Mouse (Mus musculus): ENCODE results near the gene Ms4a15.

The Ms4a15 gene

GRCm38 (mm10) chr19:10993150-10993549 lies at the start of gene Ms4a15:
TSS of gene Ms4a15 (minus strand) at chr19:10993250.
- DNase-seq: no peak

GRCm38 (mm10) chr19:11037570-11037969 lies 44.5 kb upstream of the Ms4a15 start:
- DNase-seq: no peak

- DNase-seq: no peak
Observed at GRCm38 (mm10) chr19:11022382-11022781, 29.3 kb upstream of the Ms4a15 start.

GRCm38 (mm10) chr19:11017891-11018290 lies 24.8 kb upstream of the Ms4a15 start, which contains the start of gene Ms4a18:
TSS of gene Ms4a18 (minus strand) at chr19:11018031.
- no peak for DNase-seq

- no peak for DNase-seq
Observed at GRCm38 (mm10) chr19:11017251-11017650, 24.2 kb upstream of the Ms4a15 start.

- no peak for DNase-seq
Observed at GRCm38 (mm10) chr19:11015998-11016397, 22.9 kb upstream of the Ms4a15 start.

GRCm38 (mm10) chr19:11015468-11015867 lies 22.4 kb upstream of the Ms4a15 start:
- no peak for DNase-seq

GRCm38 (mm10) chr19:10991911-10992310 lies 1.1 kb downstream of the Ms4a15 start:
- no peak for DNase-seq

- DNase-seq: no peak
Observed at GRCm38 (mm10) chr19:10990751-10991150, 2.3 kb downstream of the Ms4a15 start.

GRCm38 (mm10) chr19:10988563-10988962 lies 4.5 kb downstream of the Ms4a15 start:
- no peak for DNase-seq

- no peak for DNase-seq
Observed at GRCm38 (mm10) chr19:10985889-10986288, 7.2 kb downstream of the Ms4a15 start.

- DNase-seq: no peak
Observed at GRCm38 (mm10) chr19:10984551-10984950, 8.5 kb downstream of the Ms4a15 start.

- DNase-seq: peak; percentile 25
Observed at GRCm38 (mm10) chr19:10983146-10983545, 9.9 kb downstream of the Ms4a15 start.

GRCm38 (mm10) chr19:10980210-10980609 lies 12.8 kb downstream of the Ms4a15 start:
- DNase-seq: peak; percentile 29

- peak; percentile 69 for DNase-seq
Observed at GRCm38 (mm10) chr19:10979184-10980168, 13.6 kb downstream of the Ms4a15 start.

- DNase-seq: no peak
Observed at GRCm38 (mm10) chr19:10976318-10976717, 16.7 kb downstream of the Ms4a15 start.

- DNase-seq: no peak
Observed at GRCm38 (mm10) chr19:10975187-10975586, 17.9 kb downstream of the Ms4a15 start.

GRCm38 (mm10) chr19:10974238-10974865 lies 18.7 kb downstream of the Ms4a15 start, which contains the start of gene Ms4a10:
TSS of gene Ms4a10 (minus strand) at chr19:10974670.
- DNase-seq: no peak

GRCm38 (mm10) chr19:10973187-10973586 lies 19.9 kb downstream of the Ms4a15 start:
- DNase-seq: no peak

- DNase-seq: no peak
Observed at GRCm38 (mm10) chr19:10972660-10973059, 20.4 kb downstream of the Ms4a15 start.

- no peak for DNase-seq
Observed at GRCm38 (mm10) chr19:10970457-10970856, 22.6 kb downstream of the Ms4a15 start.

GRCm38 (mm10) chr19:10968578-10968977 lies 24.5 kb downstream of the Ms4a15 start:
- DNase-seq: no peak

- DNase-seq: no peak
Observed at GRCm38 (mm10) chr19:10965721-10966120, 27.3 kb downstream of the Ms4a15 start.

- no peak for DNase-seq
Observed at GRCm38 (mm10) chr19:10959978-10960346, 33.1 kb downstream of the Ms4a15 start.
